Mouse (Mus musculus): ENCODE measurements around the gene Slc13a3.

The Slc13a3 gene

DNA sequence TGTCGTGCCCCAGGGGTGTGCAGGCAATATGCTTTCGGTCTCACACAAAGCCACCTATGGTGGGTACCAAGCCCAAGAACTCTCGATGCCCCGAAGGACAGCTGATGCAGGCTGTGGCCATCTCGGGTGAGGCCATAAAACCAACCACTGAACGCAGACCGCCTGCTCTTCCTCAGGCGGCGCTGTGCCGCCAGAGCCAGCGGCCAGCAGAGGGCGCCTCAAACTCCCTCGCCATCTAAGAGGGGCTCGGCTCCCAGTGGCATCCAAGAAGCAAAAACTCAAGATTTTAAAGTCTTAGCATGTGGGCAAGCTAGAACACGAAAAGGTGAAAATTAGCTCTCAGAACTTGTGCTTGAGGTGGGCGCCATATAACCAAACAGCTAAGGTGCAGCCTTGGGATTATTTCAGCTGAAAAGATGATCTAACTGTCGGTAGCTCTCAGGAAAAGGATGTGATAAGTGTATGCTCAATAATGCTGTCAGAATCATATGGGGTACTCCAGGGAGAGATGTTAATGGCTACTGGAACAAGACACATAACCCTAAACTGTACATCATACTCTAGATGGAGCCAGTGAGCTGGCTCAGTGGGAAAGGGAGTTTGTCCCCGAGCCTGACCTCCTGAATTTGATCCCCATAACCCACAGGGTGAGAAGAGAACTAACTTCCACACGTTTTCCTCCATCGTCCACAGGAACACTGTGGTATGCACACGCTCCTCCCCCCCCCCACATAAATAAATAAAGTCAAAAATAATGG, 108.5 kb downstream of the Slc13a3 start:
- DNase-seq (ENCODE audit: low read depth, low spot score), result no peak

DNA sequence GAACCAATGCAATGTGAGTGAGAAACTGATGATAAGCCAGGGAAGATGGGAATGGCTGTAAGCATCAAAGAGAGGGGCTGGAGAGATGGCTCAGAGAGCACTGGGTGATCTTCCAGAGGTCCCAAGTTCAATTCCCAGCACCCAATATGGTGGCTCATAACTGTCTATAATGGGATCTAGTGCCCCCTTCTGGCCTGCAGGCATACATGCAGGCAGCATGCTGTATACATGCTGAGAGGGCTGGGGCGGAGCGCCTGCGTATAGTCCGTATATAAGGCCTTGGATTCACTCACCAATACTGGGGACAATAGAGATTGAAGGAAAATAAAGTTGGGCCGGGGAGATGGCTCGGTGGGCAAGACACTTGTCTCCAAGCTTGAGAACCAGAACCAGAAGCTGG, 109.7 kb downstream of the Slc13a3 start:
- no peak for DNase-seq (ENCODE audit: low read depth, low spot score)

DNA sequence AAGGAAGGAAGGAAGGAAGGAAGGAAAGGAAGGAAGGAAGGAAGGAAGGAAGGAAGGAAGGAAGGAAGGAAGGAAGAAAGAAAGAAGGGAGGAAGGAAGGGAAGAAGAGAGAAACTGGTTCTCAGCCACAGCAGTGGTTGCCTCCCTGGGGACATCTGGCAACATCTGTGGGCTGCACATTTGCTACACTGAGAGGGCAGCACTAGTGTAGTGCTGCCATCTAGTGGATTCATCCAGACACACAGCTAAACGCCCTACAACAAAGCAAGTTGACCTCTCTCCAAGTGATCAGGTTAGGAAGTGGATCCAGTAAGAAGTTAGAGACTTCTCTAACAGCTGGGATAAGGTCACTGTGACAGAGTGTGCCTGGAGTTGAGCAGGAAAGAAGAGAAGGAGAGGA, 112.2 kb downstream of the Slc13a3 start:
- DNase-seq (ENCODE audit: low read depth, low spot score), result peak; percentile 51

All from retina, adult 2 months (tissue).